Mouse (Mus musculus) cortical plate, adult 2 months (tissue): ENCODE results near the gene 9230102O04Rik.

Experiments
- CTCF ChIP-seq: fragments of 200-500 bp; IDR thresholded peaks from 2 replicates; pipeline ENCODE4 v1.5.1; 2011; ENCODE audit warnings: mild to moderate bottlenecking, control low read depth, low read length; ENCODE audit not compliant: insufficient read depth; ENCODE audit errors: extremely low read depth
- POLR2A ChIP-seq: fragments of 200-500 bp; IDR thresholded peaks from 2 replicates; pipeline ENCODE4 v1.6.1; 2011; ENCODE audit warnings: mild to moderate bottlenecking, low read length, control low read depth; ENCODE audit not compliant: insufficient read depth; ENCODE audit errors: extremely low read depth

GRCm38 (mm10) chr2:9876621-9877325, 12.6 kb downstream of the 9230102O04Rik start:
- TF ChIP-seq CTCF, result no peak
- no peak for TF ChIP-seq POLR2A
